Mouse (Mus musculus) myocyte (in vitro differentiated cells): ENCODE data around the gene Slc4a1.

ENCODE experiments used
- E2F4 ChIP-seq: IDR thresholded peaks from one replicate; pipeline ENCODE4 v1.6.1; 2011; ENCODE audit warnings: mild to moderate bottlenecking, control low read depth, moderate library complexity; ENCODE audit not compliant: insufficient read depth
- POLR2A ChIP-seq: IDR thresholded peaks from one replicate; pipeline ENCODE4 v1.6.1; 2011; ENCODE audit warnings: low read depth, mild to moderate bottlenecking, control low read depth, moderate library complexity; ENCODE audit not compliant: insufficient read length
- TCF3 ChIP-seq: IDR thresholded peaks from one replicate; pipeline ENCODE4 v1.6.1; 2011; ENCODE audit warnings: low read depth, control low read depth; ENCODE audit not compliant: insufficient read length

- TF ChIP-seq POLR2A = no peak
- TF ChIP-seq TCF3 = no peak
- no peak for TF ChIP-seq E2F4
These were observed 27.2 kb upstream of the Slc4a1 start, which contains the start of gene Rundc3a for GRCm38 (mm10) chr11:102393238-102393634.
